Mouse (Mus musculus) midbrain, embryonic 13.5 days (tissue): ENCODE measurements at regions not wholly inside any gene's neighbourhood (a gene's known extent, or its start where the extent isn't known, plus 50 kb on each side); places are given as distances from the start of the nearest gene placed in this dataset.
"Not testable (repeated sequence)": the region's sequence is repeated elsewhere in the genome, so short reads cannot be mapped to it uniquely, and the experiment has no call there.

Experiments
- ATAC-seq: fragments of 200-750 bp; cut with Nextera tagmentation; 2 replicates; pipeline ENCODE4 v1.8.0; 2017; ENCODE audit warnings: mild to moderate bottlenecking, moderate TSS enrichment, moderate library complexity
- H3K27ac ChIP-seq: fragments of 300-500 bp; sonication (generic); 2 replicates; pipeline ENCODE4 v1.5.1; 2015; ENCODE audit warnings: inconsistent platforms, mild to moderate bottlenecking, moderate library complexity
- H3K27me3 ChIP-seq: fragments of 300-500 bp; sonication (generic); 2 replicates; pipeline ENCODE4 v1.6.1; 2015; ENCODE audit warnings: mild to moderate bottlenecking, inconsistent platforms
- H3K36me3 ChIP-seq: fragments of 300-500 bp; sonication (generic); 2 replicates; pipeline ENCODE4 v1.6.1; 2015; ENCODE audit warnings: mild to moderate bottlenecking, inconsistent platforms
- H3K4me1 ChIP-seq: fragments of 300-500 bp; sonication (generic); replicated peaks from 2 replicates; pipeline ENCODE4 v1.6.1; 2015; ENCODE audit warnings: inconsistent platforms
- H3K4me2 ChIP-seq: fragments of 300-500 bp; sonication (generic); replicated peaks from 2 replicates; pipeline ENCODE4 v1.6.1; 2015; ENCODE audit warnings: moderate library complexity, mild to moderate bottlenecking, inconsistent platforms
- H3K4me3 ChIP-seq: fragments of 300-500 bp; sonication (generic); replicated peaks from 2 replicates; pipeline ENCODE4 v1.5.1; 2015; ENCODE audit warnings: mild to moderate bottlenecking, inconsistent platforms
- H3K9ac ChIP-seq: fragments of 300-500 bp; sonication (generic); replicated peaks from 2 replicates; pipeline ENCODE4 v1.6.1; 2015; ENCODE audit warnings: mild to moderate bottlenecking, inconsistent platforms
- H3K9me3 ChIP-seq: fragments of 300-500 bp; sonication (generic); 2 replicates; pipeline ENCODE4 v1.6.1; 2016; ENCODE audit warnings: mild to moderate bottlenecking, inconsistent platforms
- WGBS: fragments of 180-500 bp; shearing (Covaris S2); methylation state at CpG from one replicate; pipeline ENCODE4 v1.1.7; 2015; 5-methylcytosine and 5-hydroxymethylcytosine counted together

- WGBS = 85% methylated on average over 3 of the region's 3 CpGs
- Histone ChIP-seq H3K9ac (no peak overlapping the region), H3K9me3 (no peaks in the 10 kb centered on the region), H3K4me1 (no peaks in the 10 kb centered on the region), H3K27me3 (no peaks in the 10 kb centered on the region), H3K36me3 (no peaks in the 10 kb centered on the region), H3K27ac (no peak overlapping the region), H3K4me2 (no peak overlapping the region), H3K4me3 (no peak overlapping the region)
- ATAC-seq = no peak
Observed at GRCm38 (mm10) chr6:81801804-81802203, 121.7 kb upstream of the Gcfc2 start.

DNA sequence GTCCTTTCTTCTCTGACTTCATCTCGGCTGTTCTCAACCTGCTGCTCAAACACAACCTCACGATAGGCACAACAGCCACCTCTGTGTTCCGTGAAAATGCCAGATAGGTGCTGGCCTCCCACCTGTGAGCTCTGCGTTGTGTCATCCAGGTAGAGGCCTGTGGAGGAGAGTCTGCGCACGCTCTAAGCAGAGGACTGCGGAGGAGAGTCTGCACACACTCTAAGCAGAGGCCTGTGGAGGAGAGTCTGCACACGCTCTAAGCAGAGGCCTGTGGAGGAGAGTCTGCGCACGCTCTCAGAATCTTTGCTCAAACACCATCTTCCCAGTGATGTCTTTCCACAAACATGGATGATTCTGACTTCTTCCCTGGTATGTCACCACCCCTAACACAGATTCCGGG lies 117.5 kb upstream of the Gcfc2 start:
- Histone ChIP-seq H3K9me3 (no peaks in the 10 kb centered on the region), H3K4me2 (no peak overlapping the region), H3K4me3 (no peak overlapping the region), H3K4me1 (no peaks in the 10 kb centered on the region), H3K27ac (no peak overlapping the region), H3K36me3 (no peaks in the 10 kb centered on the region), H3K27me3 (no peaks in the 10 kb centered on the region), H3K9ac (no peak overlapping the region)
- WGBS = 96% methylated on average over 11 of the region's 11 CpGs
- ATAC-seq = no peak

DNA sequence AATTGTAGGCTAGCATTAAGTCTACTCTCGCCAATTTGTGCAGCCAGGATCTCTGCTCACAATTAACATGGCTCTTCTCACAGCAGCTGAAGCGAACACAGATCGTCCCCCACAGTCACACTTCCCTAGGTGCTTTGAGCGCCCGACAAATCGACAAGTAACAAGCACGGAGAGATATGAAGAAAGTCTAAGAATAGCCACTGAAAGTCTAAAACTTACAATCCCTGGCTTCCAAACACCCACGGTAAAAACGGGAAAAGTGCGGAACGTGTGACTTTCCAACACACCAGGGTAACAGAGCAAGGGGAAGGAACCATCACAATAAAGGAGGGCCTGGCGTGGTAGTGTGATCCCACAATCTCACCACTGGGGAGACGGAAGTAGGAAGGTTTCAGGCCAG lies 114.8 kb upstream of the Gcfc2 start:
- WGBS = 93% methylated on average over 13 of the region's 13 CpGs
- no peaks in the 10 kb centered on the region for H3K4me1 ChIP-seq
- no peak overlapping the region for H3K4me2 ChIP-seq
- no peak for ATAC-seq
- H3K27me3 ChIP-seq = no peaks in the 10 kb centered on the region
- no peak overlapping the region for H3K4me3 ChIP-seq
- H3K9ac ChIP-seq = no peak overlapping the region
- H3K36me3 ChIP-seq = no peaks in the 10 kb centered on the region
- H3K9me3 ChIP-seq = no peaks in the 10 kb centered on the region
- no peak overlapping the region for H3K27ac ChIP-seq

- Histone ChIP-seq H3K4me2 (no peak overlapping the region), H3K4me3 (no peak overlapping the region), H3K9me3 (no peaks in the 10 kb centered on the region), H3K9ac (no peak overlapping the region), H3K36me3 (no peaks in the 10 kb centered on the region), H3K4me1 (no peaks in the 10 kb centered on the region), H3K27ac (no peak overlapping the region), H3K27me3 (no peaks in the 10 kb centered on the region)
- 85% methylated on average over 8 of the region's 8 CpGs for WGBS
- no peak for ATAC-seq
Observed at GRCm38 (mm10) chr6:81815248-81815961, 108.1 kb upstream of the Gcfc2 start.

GRCm38 (mm10) chr6:81815962-81816338 lies 107.5 kb upstream of the Gcfc2 start:
- no peaks in the 10 kb centered on the region for H3K36me3 ChIP-seq
- H3K9me3 ChIP-seq = no peaks in the 10 kb centered on the region
- H3K4me3 ChIP-seq = no peak overlapping the region
- no peak overlapping the region for H3K27ac ChIP-seq
- H3K27me3 ChIP-seq = no peaks in the 10 kb centered on the region
- H3K4me1 ChIP-seq = no peaks in the 10 kb centered on the region
- H3K9ac ChIP-seq = no peak overlapping the region
- 72% methylated on average over 7 of the region's 7 CpGs for WGBS
- no peak overlapping the region for H3K4me2 ChIP-seq
- ATAC-seq = no peak

GRCm38 (mm10) chr6:81817050-81817827 lies 106.2 kb upstream of the Gcfc2 start:
- H3K4me2 ChIP-seq = no peak overlapping the region
- WGBS = 72% methylated on average over 9 of the region's 9 CpGs
- no peaks in the 10 kb centered on the region for H3K4me1 ChIP-seq
- no peak overlapping the region for H3K27ac ChIP-seq
- H3K9ac ChIP-seq = no peak overlapping the region
- H3K4me3 ChIP-seq = no peak overlapping the region
- peak; percentile 82 for ATAC-seq
- H3K36me3 ChIP-seq = no peaks in the 10 kb centered on the region
- no peaks in the 10 kb centered on the region for H3K9me3 ChIP-seq
- no peaks in the 10 kb centered on the region for H3K27me3 ChIP-seq

DNA sequence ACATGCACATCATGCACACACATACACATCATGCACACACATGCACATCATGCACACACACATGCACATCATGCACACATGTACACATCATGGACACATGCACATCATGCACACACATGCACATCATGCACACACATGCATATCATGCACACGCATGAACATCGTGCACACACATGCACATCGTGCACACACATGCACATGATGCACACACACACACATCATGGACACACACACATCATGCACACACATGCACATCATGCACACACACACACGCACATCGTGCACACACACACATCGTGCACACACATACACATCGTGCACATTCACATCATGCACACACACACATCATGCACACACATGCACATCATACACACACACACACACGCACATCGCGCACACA lies 104.9 kb upstream of the Gcfc2 start:
- ATAC-seq = 0 out of 2 replicates have a peak, but pooled peaks have one; percentile 21
- no peak overlapping the region for H3K27ac ChIP-seq
- 97% methylated on average over 10 of the region's 10 CpGs for WGBS
- H3K4me1 ChIP-seq = no peaks in the 10 kb centered on the region
- no peaks in the 10 kb centered on the region for H3K9me3 ChIP-seq
- no peak overlapping the region for H3K4me2 ChIP-seq
- no peak overlapping the region for H3K9ac ChIP-seq
- no peaks in the 10 kb centered on the region for H3K27me3 ChIP-seq
- H3K4me3 ChIP-seq = no peak overlapping the region
- no peaks in the 10 kb centered on the region for H3K36me3 ChIP-seq

DNA sequence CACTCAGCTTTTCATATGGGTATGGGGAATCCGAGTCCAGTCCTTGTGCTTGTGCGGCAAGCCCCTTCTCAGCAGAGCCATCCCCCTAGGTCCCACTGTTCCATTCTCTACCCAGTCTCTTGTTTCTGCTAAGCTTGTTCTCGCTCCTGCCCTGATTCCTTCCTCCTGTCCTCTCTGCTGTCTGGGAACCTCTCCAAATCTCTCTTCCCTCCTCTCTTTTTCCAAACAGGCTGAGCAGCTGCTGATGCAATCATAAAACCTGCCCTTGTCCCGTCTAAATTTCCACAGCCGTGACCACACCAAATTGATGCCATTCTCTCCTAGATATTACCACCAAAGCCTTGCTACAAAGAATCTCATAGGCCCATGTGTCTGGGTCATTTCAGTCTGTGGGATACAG lies 103.4 kb upstream of the Gcfc2 start:
- ATAC-seq = no peak
- 85% methylated on average over 5 of the region's 5 CpGs for WGBS
- H3K4me2 ChIP-seq = no peak overlapping the region
- H3K9me3 ChIP-seq = no peaks in the 10 kb centered on the region
- no peaks in the 10 kb centered on the region for H3K36me3 ChIP-seq
- no peak overlapping the region for H3K4me3 ChIP-seq
- H3K9ac ChIP-seq = no peak overlapping the region
- no peak overlapping the region for H3K27ac ChIP-seq
- H3K27me3 ChIP-seq = no peaks in the 10 kb centered on the region
- no peaks in the 10 kb centered on the region for H3K4me1 ChIP-seq

DNA sequence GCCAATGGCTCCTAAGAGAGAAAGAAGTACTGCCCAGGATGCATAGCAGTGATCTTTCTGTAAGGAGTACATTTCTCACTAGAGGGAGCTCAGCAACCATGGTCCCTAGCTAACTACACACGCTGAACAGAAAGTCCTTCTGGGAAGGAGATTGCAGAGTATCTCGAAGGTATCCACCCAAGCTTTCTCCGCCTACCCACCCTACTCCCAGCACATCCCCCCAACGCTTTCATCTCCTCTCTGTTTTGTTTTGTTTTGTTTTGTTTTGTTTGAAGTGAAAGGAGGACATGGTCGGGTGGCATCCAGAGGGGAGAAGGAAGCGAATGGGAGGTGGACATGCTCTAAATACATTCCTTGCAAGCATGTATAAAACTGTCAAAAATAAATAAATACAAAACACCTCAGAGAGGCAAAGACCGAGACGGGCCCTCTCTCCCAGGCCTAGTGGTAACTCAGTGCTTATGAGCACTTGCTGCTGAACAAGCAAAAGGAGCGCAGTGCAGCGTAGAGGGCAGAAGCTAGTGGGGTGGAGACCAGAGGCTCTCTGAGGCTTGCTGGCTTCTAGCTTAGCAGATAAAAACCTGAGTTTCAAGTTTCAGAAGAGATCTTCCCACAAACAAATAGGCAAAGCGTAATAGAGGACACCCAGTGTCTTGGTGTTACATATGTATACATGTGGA lies 83.9 kb upstream of the Gcfc2 start:
- Histone ChIP-seq H3K4me2 (peak overlapping the region; percentile 15; the same call in 1 of the 2 replicates), H3K9ac (no peak overlapping the region)
- no peak for ATAC-seq

DNA sequence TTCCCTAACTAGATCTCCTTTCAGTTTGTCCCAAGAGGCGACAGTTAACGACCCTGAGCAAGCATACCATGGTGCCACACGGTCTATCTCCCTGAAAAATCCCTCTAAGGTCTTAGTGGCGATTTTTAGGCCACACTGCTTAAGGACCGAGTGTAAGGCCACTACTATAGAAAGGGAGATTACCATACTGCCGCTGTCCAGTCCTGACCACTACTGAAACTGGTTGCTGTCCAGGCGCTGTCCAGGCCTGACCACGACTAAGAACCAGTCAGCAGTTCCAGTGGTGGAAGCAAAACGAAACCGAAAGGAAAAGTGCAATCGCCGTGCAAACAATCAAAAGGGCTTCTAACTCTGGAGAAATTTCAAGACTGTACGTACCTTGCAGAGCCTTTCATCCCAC lies 55.3 kb upstream of the Gcfc2 start:
- not testable (repeated sequence) for H3K4me3 ChIP-seq, H3K4me2 ChIP-seq, H3K27me3 ChIP-seq, H3K27ac ChIP-seq, H3K36me3 ChIP-seq, ATAC-seq, H3K9me3 ChIP-seq, H3K9ac ChIP-seq, H3K4me1 ChIP-seq
- WGBS = 91% methylated on average over 13 of the region's 13 CpGs

More for the DNA sequence above, 83.9 kb upstream of the Gcfc2 start:
- H3K27me3 ChIP-seq = no peaks in the 10 kb centered on the region
- 63% methylated on average over 11 of the region's 11 CpGs for WGBS
- H3K4me3 ChIP-seq = no peak overlapping the region
- H3K36me3 ChIP-seq = no peaks in the 10 kb centered on the region
- H3K4me1 ChIP-seq = no peaks in the 10 kb centered on the region
- H3K9me3 ChIP-seq = no peaks in the 10 kb centered on the region
- no peak overlapping the region for H3K27ac ChIP-seq
